Mouse (Mus musculus): Measurements from ENCODE around the gene Arrdc5.
"Not testable (repeated sequence)": the region's sequence is repeated elsewhere in the genome, so short reads cannot be mapped to it uniquely, and the experiment has no call there.

The Arrdc5 gene

GRCm38 (mm10) chr17:56276643-56277566, 23.2 kb downstream of the Arrdc5 start, which contains the start of gene Ticam1:
Ticam1 (minus strand) TSS chr17:56276786.
- peak; percentile 67 to 81 for DNase-seq

GRCm38 (mm10) chr17:56275842-56276480, 24.1 kb downstream of the Arrdc5 start:
- no peak for DNase-seq

GRCm38 (mm10) chr17:56273986-56274385, 26.1 kb downstream of the Arrdc5 start:
- DNase-seq, result no peak

- DNase-seq, result no peak
These were observed 26.6 kb downstream of the Arrdc5 start for GRCm38 (mm10) chr17:56273482-56273881.

- DNase-seq, result no peak
These were observed 27.4 kb downstream of the Arrdc5 start for GRCm38 (mm10) chr17:56272644-56273043.

- no peak for DNase-seq
These were observed 28.4 kb downstream of the Arrdc5 start for GRCm38 (mm10) chr17:56271609-56272253.

- DNase-seq, result no peak
These were observed 30.3 kb downstream of the Arrdc5 start for GRCm38 (mm10) chr17:56269741-56270140.

- peak in 1 of 2 experiments; percentile 68 for DNase-seq
These were observed 30.9 kb downstream of the Arrdc5 start for GRCm38 (mm10) chr17:56269153-56269630.

- DNase-seq, result no peak
These were observed 33.8 kb downstream of the Arrdc5 start for GRCm38 (mm10) chr17:56266271-56266670.

GRCm38 (mm10) chr17:56265869-56266268, 34.2 kb downstream of the Arrdc5 start:
- DNase-seq, result no peak

- DNase-seq, result no peak
These were observed 35.1 kb downstream of the Arrdc5 start for GRCm38 (mm10) chr17:56265011-56265410.

GRCm38 (mm10) chr17:56264020-56264419, 36.1 kb downstream of the Arrdc5 start:
- peak; percentile 51 to 66 for DNase-seq

GRCm38 (mm10) chr17:56262645-56263094, 37.4 kb downstream of the Arrdc5 start:
- no peak for DNase-seq

GRCm38 (mm10) chr17:56261166-56261565, 38.9 kb downstream of the Arrdc5 start:
- DNase-seq, result no peak

- no peak for DNase-seq
These were observed 40.6 kb downstream of the Arrdc5 start for GRCm38 (mm10) chr17:56259301-56260037.

- DNase-seq, result not testable (repeated sequence)
These were observed 41.3 kb downstream of the Arrdc5 start for GRCm38 (mm10) chr17:56258812-56259211.

GRCm38 (mm10) chr17:56258269-56258668, 41.8 kb downstream of the Arrdc5 start:
- not testable (repeated sequence) for DNase-seq

- peak in 1 of 2 experiments; percentile 36 for DNase-seq
These were observed 42.7 kb downstream of the Arrdc5 start for GRCm38 (mm10) chr17:56257181-56257894.

GRCm38 (mm10) chr17:56256239-56256881, 43.7 kb downstream of the Arrdc5 start, which contains the start of gene Fem1a:
Fem1a (plus strand) TSS chr17:56256810.
- peak; percentile 89 to 95 for DNase-seq

- peak; percentile 95 to 97 for DNase-seq
These were observed 44.2 kb downstream of the Arrdc5 start for GRCm38 (mm10) chr17:56255863-56256238.

- peak in 1 of 2 experiments; percentile 55 for DNase-seq
These were observed 44.7 kb downstream of the Arrdc5 start for GRCm38 (mm10) chr17:56255429-56255828.

Measured in thymus, adult 18-20 months (tissue).